Mouse (Mus musculus) MEL (cell line): ENCODE data around the gene Krt72.

ENCODE experiments used
- BHLHE40 ChIP-seq: IDR thresholded peaks from 2 replicates; pipeline ENCODE4 v1.6.1; 2012; ENCODE audit warnings: low read depth, mild to moderate bottlenecking, inconsistent platforms, low read length, improper control_type of control experiment, borderline replicate concordance
- CHD1 ChIP-seq: IDR thresholded peaks from 2 replicates; pipeline ENCODE4 v1.6.1; 2012; ENCODE audit warnings: low read depth, mild to moderate bottlenecking, inconsistent platforms, low read length, improper control_type of control experiment
- CHD2 ChIP-seq: IDR thresholded peaks from 2 replicates; pipeline ENCODE4 v1.6.1; 2011; ENCODE audit warnings: low read length, improper control_type of control experiment
- CTCF ChIP-seq, 3 experiments: IDR thresholded peaks in 2 of 3; conservative IDR thresholded peaks in 1 of 3; 2 replicates each; pipeline ENCODE4 v1.5.1; 2011 to 2012; ENCODE audit warnings: low read length in 3 of 3, low read depth in 2 of 3, mild to moderate bottlenecking in 2 of 3, improper control_type of control experiment in 1 of 3, inconsistent platforms in 1 of 3, mixed read lengths in 1 of 3, moderate library complexity in 1 of 3; ENCODE audit not compliant: control insufficient read depth in 1 of 3, insufficient read depth in 1 of 3, poor library complexity in 1 of 3, severe bottlenecking in 1 of 3
- EP300 ChIP-seq, 2 experiments: IDR thresholded peaks; 2 replicates each; pipeline ENCODE4 v1.6.1; 2011; ENCODE audit warnings: improper control_type of control experiment in 2 of 2, low read length in 2 of 2, low read depth in 1 of 2, mild to moderate bottlenecking in 1 of 2
- HCFC1 ChIP-seq: IDR thresholded peaks from 2 replicates; pipeline ENCODE4 v1.6.1; 2012; ENCODE audit warnings: low read depth, mild to moderate bottlenecking, inconsistent platforms, low read length, improper control_type of control experiment, moderate library complexity
- JUND ChIP-seq: IDR thresholded peaks from 2 replicates; pipeline ENCODE4 v1.6.1; 2011; ENCODE audit warnings: low read depth, mild to moderate bottlenecking, improper control_type of control experiment, low read length
- MXI1 ChIP-seq: IDR thresholded peaks from 2 replicates; pipeline ENCODE4 v1.6.1; 2011; ENCODE audit warnings: mild to moderate bottlenecking, low read depth, low read length, improper control_type of control experiment
- MYC ChIP-seq: IDR thresholded peaks from 2 replicates; pipeline ENCODE4 v1.6.1; 2011; ENCODE audit warnings: low read depth, mild to moderate bottlenecking, low read length, improper control_type of control experiment, moderate library complexity
- POLR2A ChIP-seq, 2 experiments: IDR thresholded peaks; 2 replicates each; pipeline ENCODE4 v1.6.1; 2011 to 2012; ENCODE audit warnings: low read length in 2 of 2, mild to moderate bottlenecking in 2 of 2, control low read depth in 1 of 2, improper control_type of control experiment in 1 of 2, low read depth in 1 of 2, moderate library complexity in 1 of 2; ENCODE audit not compliant: control insufficient read depth in 1 of 2, insufficient read depth in 1 of 2, poor library complexity in 1 of 2
- SMC3 ChIP-seq: IDR thresholded peaks from 2 replicates; pipeline ENCODE4 v1.6.1; 2011; ENCODE audit warnings: low read depth, low read length, improper control_type of control experiment
- TAL1 ChIP-seq: IDR thresholded peaks from 2 replicates; pipeline ENCODE4 v1.6.1; 2012; ENCODE audit warnings: mild to moderate bottlenecking, inconsistent platforms, low read length, moderate library complexity, mixed read lengths
- USF1 ChIP-seq: IDR thresholded peaks from 2 replicates; pipeline ENCODE4 v1.6.1; 2014; ENCODE audit warnings: low read depth, mild to moderate bottlenecking, inconsistent platforms, low read length, improper control_type of control experiment, moderate library complexity
- USF2 ChIP-seq, 2 experiments: IDR thresholded peaks; 2 replicates each; pipeline ENCODE4 v1.6.1; 2011 to 2012; ENCODE audit warnings: improper control_type of control experiment in 2 of 2, low read length in 2 of 2, borderline replicate concordance in 1 of 2, inconsistent platforms in 1 of 2, low read depth in 1 of 2, mild to moderate bottlenecking in 1 of 2; ENCODE audit not compliant: insufficient read depth in 1 of 2

DNA sequence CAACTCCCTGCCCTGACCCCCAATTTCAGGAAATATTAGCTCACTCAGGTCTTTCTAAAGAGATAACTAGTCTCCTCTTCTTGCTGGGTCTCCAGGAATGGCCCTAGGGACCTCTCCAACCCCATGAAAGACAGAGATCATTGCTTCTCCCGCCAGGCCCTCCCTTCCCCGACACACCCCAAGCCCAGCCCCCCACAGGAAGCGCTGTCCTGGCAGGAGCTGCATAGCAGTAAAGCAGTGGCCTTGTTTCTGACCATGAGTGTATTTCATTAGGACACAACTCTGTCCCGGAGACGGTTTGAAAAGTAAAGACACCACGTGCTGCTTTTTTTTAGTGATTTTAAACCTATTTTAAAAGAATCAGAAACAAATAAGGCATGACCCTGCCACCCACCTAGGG is 46.9 kb upstream of the Krt72 start:
- TF ChIP-seq CTCF (IDR thresholded peaks at IDR 0.05 in 2 of 3, conservative IDR thresholded peaks at IDR 0.05 in 1 of 3; ENCODE audit: control insufficient read depth in 1 of 3, insufficient read depth in 1 of 3, low read depth in 2 of 3, low read length in 3 of 3, poor library complexity in 1 of 3, severe bottlenecking in 1 of 3) (no peak), MYC (no peak), SMC3 (no peak), USF2 (IDR thresholded peaks at IDR 0.05; ENCODE audit: borderline replicate concordance in 1 of 2, insufficient read depth in 1 of 2, low read depth in 1 of 2, low read length in 2 of 2) (no peak), EP300 (IDR thresholded peaks at IDR 0.05; ENCODE audit: low read depth in 1 of 2, low read length in 2 of 2) (no peak), JUND (no peak), POLR2A (IDR thresholded peaks at IDR 0.05; ENCODE audit: control insufficient read depth in 1 of 2, insufficient read depth in 1 of 2, low read depth in 1 of 2, low read length in 2 of 2, poor library complexity in 1 of 2) (no peak), HCFC1 (no peak), TAL1 (no peak), MXI1 (no peak), CHD1 (no peak), BHLHE40 (no peak), USF1 (no peak), CHD2 (no peak)
